Mouse (Mus musculus): Measurements from ENCODE around the gene Aktip. TPM values are rescaled to one million over a fixed set of nuclear protein-coding genes. Genes with fewer than 3 reads are reported as not detected.

Gene Aktip
- polyA plus RNA-seq, 1 experiment: 46.3 TPM

GRCm38 (mm10) chr8:91114910-91115309 is 84.9 kb downstream of the Aktip start:
- Histone ChIP-seq H3K4me1 (ENCODE audit: control insufficient read depth, insufficient read depth, low read length) (no peaks in the 10 kb centered on the region), H3K27ac (ENCODE audit: insufficient read depth, low read length) (no peak overlapping the region), H3K4me3 (ENCODE audit: insufficient read depth, low read length) (no peak overlapping the region)
- TF ChIP-seq POLR2A (IDR thresholded peaks at IDR 0.05; ENCODE audit: low read depth, low read length): no peak
- no peak for TF ChIP-seq CTCF (IDR thresholded peaks at IDR 0.05; ENCODE audit: borderline replicate concordance, insufficient read depth, low read length)

- no peak overlapping the region for H3K4me3 ChIP-seq (ENCODE audit: insufficient read depth, low read length)
- no peak overlapping the region for H3K27ac ChIP-seq (ENCODE audit: insufficient read depth, low read length)
- TF ChIP-seq CTCF (IDR thresholded peaks at IDR 0.05; ENCODE audit: borderline replicate concordance, insufficient read depth, low read length): no peak
- no peak for TF ChIP-seq POLR2A (IDR thresholded peaks at IDR 0.05; ENCODE audit: low read depth, low read length)
- H3K4me1 ChIP-seq (ENCODE audit: control insufficient read depth, insufficient read depth, low read length): no peaks in the 10 kb centered on the region
These were observed 85.3 kb downstream of the Aktip start for GRCm38 (mm10) chr8:91114428-91114827.

GRCm38 (mm10) chr8:91111868-91112477 is 87.8 kb downstream of the Aktip start:
- TF ChIP-seq CTCF (IDR thresholded peaks at IDR 0.05; ENCODE audit: borderline replicate concordance, insufficient read depth, low read length): no peak
- no peak for TF ChIP-seq POLR2A (IDR thresholded peaks at IDR 0.05; ENCODE audit: low read depth, low read length)
- Histone ChIP-seq H3K27ac (ENCODE audit: insufficient read depth, low read length) (no peak overlapping the region), H3K4me3 (ENCODE audit: insufficient read depth, low read length) (no peak overlapping the region), H3K4me1 (ENCODE audit: control insufficient read depth, insufficient read depth, low read length) (no peaks in the 10 kb centered on the region)

- Histone ChIP-seq H3K27ac (ENCODE audit: insufficient read depth, low read length) (no peak overlapping the region), H3K4me3 (ENCODE audit: insufficient read depth, low read length) (no peak overlapping the region), H3K4me1 (ENCODE audit: control insufficient read depth, insufficient read depth, low read length) (no peaks in the 10 kb centered on the region)
- TF ChIP-seq CTCF (IDR thresholded peaks at IDR 0.05; ENCODE audit: borderline replicate concordance, insufficient read depth, low read length): no peak
- no peak for TF ChIP-seq POLR2A (IDR thresholded peaks at IDR 0.05; ENCODE audit: low read depth, low read length)
These were observed 93.5 kb downstream of the Aktip start for GRCm38 (mm10) chr8:91106271-91106670.

- no peak overlapping the region for H3K27ac ChIP-seq (ENCODE audit: insufficient read depth, low read length)
- TF ChIP-seq POLR2A (IDR thresholded peaks at IDR 0.05; ENCODE audit: low read depth, low read length) (no peak), CTCF (IDR thresholded peaks at IDR 0.05; ENCODE audit: borderline replicate concordance, insufficient read depth, low read length) (no peak)
- no peak overlapping the region for H3K4me3 ChIP-seq (ENCODE audit: insufficient read depth, low read length)
- no peaks in the 10 kb centered on the region for H3K4me1 ChIP-seq (ENCODE audit: control insufficient read depth, insufficient read depth, low read length)
These were observed 101.7 kb downstream of the Aktip start for GRCm38 (mm10) chr8:91098106-91098505.

- TF ChIP-seq CTCF (IDR thresholded peaks at IDR 0.05; ENCODE audit: borderline replicate concordance, insufficient read depth, low read length): no peak
- no peak overlapping the region for H3K4me3 ChIP-seq (ENCODE audit: insufficient read depth, low read length)
- no peak overlapping the region for H3K27ac ChIP-seq (ENCODE audit: insufficient read depth, low read length)
- H3K4me1 ChIP-seq (ENCODE audit: control insufficient read depth, insufficient read depth, low read length): no peaks in the 10 kb centered on the region
These were observed 105.6 kb downstream of the Aktip start for GRCm38 (mm10) chr8:91094135-91094534.

GRCm38 (mm10) chr8:91089601-91090000 is 110.2 kb downstream of the Aktip start:
- no peak overlapping the region for H3K4me3 ChIP-seq (ENCODE audit: insufficient read depth, low read length)
- TF ChIP-seq POLR2A (IDR thresholded peaks at IDR 0.05; ENCODE audit: low read depth, low read length) (no peak), CTCF (IDR thresholded peaks at IDR 0.05; ENCODE audit: borderline replicate concordance, insufficient read depth, low read length) (no peak)
- no peaks in the 10 kb centered on the region for H3K4me1 ChIP-seq (ENCODE audit: control insufficient read depth, insufficient read depth, low read length)
- no peak overlapping the region for H3K27ac ChIP-seq (ENCODE audit: insufficient read depth, low read length)

GRCm38 (mm10) chr8:91088452-91088851 is 111.3 kb downstream of the Aktip start:
- no peak overlapping the region for H3K4me3 ChIP-seq (ENCODE audit: insufficient read depth, low read length)
- no peak overlapping the region for H3K27ac ChIP-seq (ENCODE audit: insufficient read depth, low read length)
- TF ChIP-seq CTCF (IDR thresholded peaks at IDR 0.05; ENCODE audit: borderline replicate concordance, insufficient read depth, low read length) (no peak), POLR2A (IDR thresholded peaks at IDR 0.05; ENCODE audit: low read depth, low read length) (no peak)
- no peaks in the 10 kb centered on the region for H3K4me1 ChIP-seq (ENCODE audit: control insufficient read depth, insufficient read depth, low read length)

GRCm38 (mm10) chr8:91082428-91082827 is 117.3 kb downstream of the Aktip start:
- no peak overlapping the region for H3K27ac ChIP-seq (ENCODE audit: insufficient read depth, low read length)
- TF ChIP-seq CTCF (IDR thresholded peaks at IDR 0.05; ENCODE audit: borderline replicate concordance, insufficient read depth, low read length): no peak
- TF ChIP-seq POLR2A (IDR thresholded peaks at IDR 0.05; ENCODE audit: low read depth, low read length): no peak

GRCm38 (mm10) chr8:91081911-91082310 is 117.9 kb downstream of the Aktip start:
- no peak overlapping the region for H3K27ac ChIP-seq (ENCODE audit: insufficient read depth, low read length)

More at GRCm38 (mm10) chr8:91082428-91082827, 117.3 kb downstream of the Aktip start:
- no peak overlapping the region for H3K4me3 ChIP-seq (ENCODE audit: insufficient read depth, low read length)
- H3K4me1 ChIP-seq (ENCODE audit: control insufficient read depth, insufficient read depth, low read length): no peaks in the 10 kb centered on the region

More at GRCm38 (mm10) chr8:91081911-91082310, 117.9 kb downstream of the Aktip start:
- no peaks in the 10 kb centered on the region for H3K4me1 ChIP-seq (ENCODE audit: control insufficient read depth, insufficient read depth, low read length)
- no peak for TF ChIP-seq CTCF (IDR thresholded peaks at IDR 0.05; ENCODE audit: borderline replicate concordance, insufficient read depth, low read length)
- TF ChIP-seq POLR2A (IDR thresholded peaks at IDR 0.05; ENCODE audit: low read depth, low read length): no peak
- no peak overlapping the region for H3K4me3 ChIP-seq (ENCODE audit: insufficient read depth, low read length)
